Mouse (Mus musculus) small intestine, adult 2 months (tissue): ENCODE data around the gene Nufip1. TPM values are rescaled to one million over a fixed set of nuclear protein-coding genes. Genes with fewer than 3 reads are reported as not detected.

Source experiments
- H3K27ac ChIP-seq: fragments of 200-500 bp; 2 replicates; pipeline ENCODE4 v1.5.1; 2012; ENCODE audit warnings: low read depth, low read length, control low read depth, inconsistent platforms; ENCODE audit not compliant: insufficient read depth
- H3K27me3 ChIP-seq: fragments of 200-500 bp; 2 replicates; pipeline ENCODE4 v1.6.1; 2012; ENCODE audit warnings: mild to moderate bottlenecking, moderate library complexity, low read length, inconsistent platforms; ENCODE audit not compliant: control insufficient read depth, insufficient read depth
- H3K36me3 ChIP-seq: fragments of 200-500 bp; 2 replicates; pipeline ENCODE4 v1.6.1; 2012; ENCODE audit warnings: mild to moderate bottlenecking, low read length, control low read depth, inconsistent platforms; ENCODE audit not compliant: control insufficient read depth, insufficient read depth
- H3K4me1 ChIP-seq: fragments of 200-500 bp; 2 replicates; pipeline ENCODE4 v1.6.1; 2012; ENCODE audit warnings: low read length, inconsistent platforms, mixed read lengths; ENCODE audit not compliant: control insufficient read depth, insufficient read depth, insufficient read length
- H3K4me3 ChIP-seq: fragments of 200-500 bp; 2 replicates; pipeline ENCODE4 v1.5.1; 2012; ENCODE audit warnings: low read depth, mild to moderate bottlenecking, control low read depth, inconsistent platforms, low read length, moderate library complexity
- CTCF ChIP-seq: fragments of 200-500 bp; IDR thresholded peaks from 2 replicates; pipeline ENCODE4 v1.5.1; 2012; ENCODE audit warnings: low read depth, mild to moderate bottlenecking, control low read depth, inconsistent platforms, low read length, moderate library complexity, mixed read lengths; ENCODE audit not compliant: insufficient replicate concordance, insufficient read length; ENCODE audit errors: extremely low read depth
- POLR2A ChIP-seq: fragments of 200-500 bp; IDR thresholded peaks from 2 replicates; pipeline ENCODE4 v1.6.1; 2012; ENCODE audit warnings: low read depth, mild to moderate bottlenecking, control low read depth, inconsistent platforms, low read length, moderate library complexity
- WGBS: fragments of 180-500 bp; shearing (Covaris S2); methylation state at CpG from one replicate; pipeline ENCODE4 v1.1.7; 2018; 5-methylcytosine and 5-hydroxymethylcytosine counted together
- polyA plus RNA-seq: library from polyadenylated mRNA; depleted of rRNA; stranded (reverse); fragments of >200 nt; gene quantifications from 2 replicates; pipeline ENCODE4 v1.2.3, GENCODE M21; 2012; rRNA removed

The Nufip1 gene
- polyA plus RNA-seq, 1 experiment = 2.9 TPM

DNA sequence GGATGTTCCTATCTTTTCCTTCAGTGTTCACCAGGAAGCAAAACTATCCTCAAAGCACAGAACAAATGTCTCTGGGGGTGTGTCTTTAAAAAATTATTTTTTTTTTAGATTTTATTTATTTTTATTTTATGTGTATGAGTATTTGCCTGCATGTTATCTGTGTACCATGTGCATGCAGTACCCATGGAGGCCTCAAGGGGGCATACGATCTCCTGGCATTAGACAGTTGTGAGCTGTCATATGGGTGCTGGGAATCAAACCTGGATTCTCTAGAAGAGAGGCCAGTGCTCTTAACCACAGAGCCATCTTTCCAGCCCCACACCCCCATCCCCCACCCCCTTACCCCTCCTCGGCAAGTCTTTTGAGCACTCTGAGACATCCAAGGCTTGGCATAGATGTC is 67.8 kb downstream of the Nufip1 start:
- H3K36me3 ChIP-seq = no peaks in the 10 kb centered on the region
- no peaks in the 10 kb centered on the region for H3K4me1 ChIP-seq
- H3K4me3 ChIP-seq = no peak overlapping the region
- WGBS = 84% methylated on average over 2 of the region's 2 CpGs
- H3K27me3 ChIP-seq = no peaks in the 10 kb centered on the region
- TF ChIP-seq POLR2A (no peak), CTCF (peak; percentile 28; the same call in 1 of the 2 replicates)
- no peak overlapping the region for H3K27ac ChIP-seq

DNA sequence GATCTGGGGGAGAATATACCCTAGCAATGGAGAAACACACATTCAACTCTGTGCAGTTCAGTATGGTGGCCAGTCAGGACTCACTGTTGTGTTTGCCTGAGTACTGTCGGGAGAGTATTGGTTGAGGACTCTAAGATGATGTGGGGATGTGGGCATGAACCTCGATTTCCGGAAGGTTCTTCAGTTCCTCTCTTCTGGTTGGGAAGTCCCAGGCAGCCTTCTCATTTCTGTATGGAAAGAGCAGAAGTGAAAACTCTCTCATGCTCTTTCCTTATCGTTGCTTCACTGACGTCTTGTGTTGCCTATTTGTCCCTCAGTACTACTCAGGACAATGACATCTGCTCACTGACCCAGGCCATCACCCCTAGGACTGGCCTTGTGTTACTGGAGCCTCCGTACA is 68.7 kb downstream of the Nufip1 start:
- TF ChIP-seq POLR2A (no peak), CTCF (no peak)
- Histone ChIP-seq H3K36me3 (no peaks in the 10 kb centered on the region), H3K4me1 (no peaks in the 10 kb centered on the region), H3K27me3 (no peaks in the 10 kb centered on the region), H3K27ac (no peak overlapping the region), H3K4me3 (no peak overlapping the region)
- 82% methylated on average over 6 of the region's 6 CpGs for WGBS

GRCm38 (mm10) chr14:76185358-76185757 is 74.7 kb downstream of the Nufip1 start:
- peaks cover 6% of the 10 kb centered on the region for H3K4me1 ChIP-seq
- H3K36me3 ChIP-seq = no peaks in the 10 kb centered on the region
- TF ChIP-seq POLR2A = no peak
- no peak for TF ChIP-seq CTCF
- H3K27ac ChIP-seq = no peak overlapping the region
- H3K27me3 ChIP-seq = no peaks in the 10 kb centered on the region
- H3K4me3 ChIP-seq = no peak overlapping the region
- 27% methylated on average over 5 of the region's 5 CpGs for WGBS

GRCm38 (mm10) chr14:76186299-76186698 is 75.6 kb downstream of the Nufip1 start:
- Histone ChIP-seq H3K36me3 (no peaks in the 10 kb centered on the region), H3K4me3 (no peak overlapping the region), H3K27me3 (no peaks in the 10 kb centered on the region), H3K4me1 (peaks cover 6% of the 10 kb centered on the region), H3K27ac (no peak overlapping the region)
- 32% methylated on average over 4 of the region's 4 CpGs for WGBS
- TF ChIP-seq POLR2A (no peak), CTCF (no peak)

Other genes starting within 250 kb of the Nufip1 start
- gene Kctd4, start 155.9 kb upstream of the Nufip1 start, polyA plus RNA-seq = not detected in 2 replicates
- gene Gtf2f2, start 100.0 kb upstream of the Nufip1 start, polyA plus RNA-seq = 0.56 and 0.72 TPM in 2 replicates
- gene Gpalpp1, start 131 bp upstream of the Nufip1 start, polyA plus RNA-seq = 0.47 and 1.1 TPM in 2 replicates